Mouse (Mus musculus) kidney, adult 2 months (tissue): ENCODE data around the gene Bloc1s3. TPM values are rescaled to one million over a fixed set of nuclear protein-coding genes. Genes with fewer than 3 reads are reported as not detected.

ENCODE experiments used
- DNase-seq: peaks from one replicate; pipeline ENCODE4 v3.0.0; 2021
- H3K27ac ChIP-seq: fragments of 200-500 bp; 2 replicates; pipeline ENCODE4 v1.5.1; 2012; ENCODE audit warnings: low read depth, low read length, control low read depth, inconsistent platforms; ENCODE audit not compliant: insufficient read depth
- H3K27me3 ChIP-seq: fragments of 200-500 bp; replicated peaks from 2 replicates; pipeline ENCODE4 v1.6.1; 2012; ENCODE audit warnings: mild to moderate bottlenecking, moderate library complexity, low read length, inconsistent platforms; ENCODE audit not compliant: control insufficient read depth, insufficient read depth
- H3K36me3 ChIP-seq: fragments of 200-500 bp; 2 replicates; pipeline ENCODE4 v1.6.1; 2012; ENCODE audit warnings: mild to moderate bottlenecking, moderate library complexity, low read length, inconsistent platforms; ENCODE audit not compliant: control insufficient read depth, insufficient read depth
- H3K4me1 ChIP-seq: fragments of 200-500 bp; 2 replicates; pipeline ENCODE4 v1.6.1; 2011; ENCODE audit warnings: low read length; ENCODE audit not compliant: control insufficient read depth, insufficient read depth
- H3K4me3 ChIP-seq: fragments of 200-500 bp; 2 replicates; pipeline ENCODE4 v1.5.1; 2011; ENCODE audit warnings: mild to moderate bottlenecking, low read depth, low read length, control low read depth; ENCODE audit not compliant: insufficient read depth
- CTCF ChIP-seq: fragments of 200-500 bp; conservative IDR thresholded peaks from 2 replicates; pipeline ENCODE4 v1.5.1; 2011; ENCODE audit warnings: low read depth, mild to moderate bottlenecking, control low read depth, low read length, moderate library complexity, mixed read lengths; ENCODE audit not compliant: insufficient read depth, insufficient read length
- POLR2A ChIP-seq: fragments of 200-500 bp; IDR thresholded peaks from one replicate; pipeline ENCODE4 v1.6.1; 2011; ENCODE audit warnings: low read depth, low read length, control low read depth
- WGBS: fragments of 180-500 bp; shearing (Covaris S2); methylation state at CpG from one replicate; pipeline ENCODE4 v1.1.7; 2018; 5-methylcytosine and 5-hydroxymethylcytosine counted together
- polyA plus RNA-seq: library from polyadenylated mRNA; depleted of rRNA; stranded (reverse); fragments of >200 nt; gene quantifications from 2 replicates; pipeline ENCODE4 v1.2.3, GENCODE M21; 2012; rRNA removed

Bloc1s3 gene
- polyA plus RNA-seq, 1 experiment: 8.6 TPM

DNA sequence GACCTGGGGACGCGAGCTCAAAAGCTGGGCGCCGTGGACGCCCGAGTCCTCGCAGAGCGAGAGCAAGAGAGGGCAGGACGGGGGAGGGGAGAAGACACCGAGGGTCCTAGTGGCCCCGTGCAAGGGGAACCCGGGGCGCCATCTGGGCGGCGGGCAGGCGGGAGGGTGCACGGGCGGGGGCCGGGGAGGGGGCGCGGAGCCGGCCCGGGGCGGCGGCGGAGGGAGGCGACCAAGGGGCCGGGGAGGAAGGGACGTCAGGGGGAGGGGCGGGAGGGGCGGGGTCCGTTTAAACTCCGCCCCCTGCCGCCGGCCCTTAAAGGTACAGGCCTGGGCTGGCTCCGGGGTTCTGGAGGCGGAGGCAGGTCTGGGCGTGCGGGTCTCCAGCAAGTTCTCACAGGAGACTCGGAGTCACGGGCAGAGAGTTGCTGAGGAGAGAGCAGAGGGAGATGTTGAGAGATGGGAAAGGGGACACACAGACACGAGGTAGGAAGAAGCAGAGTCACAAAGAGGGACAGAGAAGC lies 49.5 kb downstream of the Bloc1s3 start, which contains the start of gene Mark4:
Gene Mark4, minus strand, starts transcription at position 231 of the 521 bp plus-strand sequence.
- DNase-seq: peak; percentile 87
- WGBS: 2% methylated on average over 27 of the region's 42 CpGs
- H3K4me1 ChIP-seq: no peaks in the 10 kb centered on the region
- TF ChIP-seq CTCF (no peak), POLR2A (peak; percentile 54)
- peak within 1 kb of the TSS; percentile 91 for H3K4me3 ChIP-seq
- peak within 1 kb of the TSS; percentile 65 for H3K27ac ChIP-seq
- H3K36me3 ChIP-seq: no peaks in the 10 kb centered on the region
- H3K27me3 ChIP-seq: no peaks in the 10 kb centered on the region

DNA sequence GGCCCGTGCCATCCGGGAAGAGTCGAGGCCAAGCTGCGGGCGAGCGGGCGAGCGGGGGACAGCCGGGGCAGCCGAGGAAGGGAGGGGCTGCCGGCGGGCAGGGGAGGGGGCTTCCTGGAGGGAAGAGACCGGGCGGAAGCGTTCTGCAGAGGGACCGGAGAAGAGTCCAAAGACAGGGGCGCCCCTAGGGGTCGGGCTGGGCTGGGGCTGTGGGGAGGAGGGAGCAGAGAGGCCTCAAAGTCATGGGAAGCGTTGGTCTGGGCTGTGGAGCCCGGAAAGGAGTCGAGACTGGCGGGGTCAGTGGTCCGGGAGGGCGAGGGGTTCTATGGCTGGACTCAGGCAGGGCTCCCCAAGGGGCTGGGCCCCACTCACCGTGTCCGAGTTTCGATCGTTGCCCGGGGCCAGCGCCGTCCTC lies 50.1 kb downstream of the Bloc1s3 start:
- DNase-seq: peak; percentile 64
- H3K4me3 ChIP-seq: peak overlapping the region; percentile 91
- no peaks in the 10 kb centered on the region for H3K36me3 ChIP-seq
- WGBS: 2% methylated on average over 27 of the region's 31 CpGs
- TF ChIP-seq POLR2A (no peak), CTCF (no peak)
- peak overlapping the region; percentile 55; the same call in 1 of the 2 replicates for H3K27ac ChIP-seq
- H3K4me1 ChIP-seq: no peaks in the 10 kb centered on the region
- no peaks in the 10 kb centered on the region for H3K27me3 ChIP-seq

DNA sequence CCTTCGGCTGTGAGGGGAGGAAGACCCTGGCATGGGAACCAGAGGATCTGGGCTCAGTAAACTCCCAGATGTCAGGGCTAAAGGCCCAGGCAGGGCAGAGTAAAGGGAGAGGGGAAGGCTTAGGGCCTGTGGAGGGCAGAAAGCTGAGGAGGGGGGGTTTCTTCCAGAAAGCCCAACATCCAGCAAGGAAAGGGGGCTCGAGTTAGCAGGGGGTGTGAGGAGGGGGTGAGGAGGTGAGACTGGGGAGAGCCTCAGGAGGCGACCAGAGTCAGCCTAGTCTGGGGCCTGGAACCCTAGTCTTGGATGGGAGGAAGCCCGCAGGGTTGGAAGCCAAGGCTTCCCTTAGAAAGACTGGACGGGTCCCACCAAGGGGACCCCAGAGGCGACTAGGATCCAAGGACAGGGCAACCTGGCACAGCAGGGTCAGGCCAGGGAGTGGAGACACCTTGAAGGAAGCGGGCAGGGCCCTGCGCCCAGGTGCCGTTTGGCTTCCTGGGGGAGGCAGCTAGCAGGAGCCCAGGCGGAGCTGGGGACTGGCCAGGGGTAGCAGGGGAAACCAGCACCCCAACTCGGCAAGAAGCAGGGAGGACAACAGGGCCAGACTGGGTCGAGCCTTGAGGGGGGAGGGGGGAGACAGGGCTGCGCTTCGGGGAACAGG lies 50.6 kb downstream of the Bloc1s3 start:
- DNase-seq: no peak
- no peak for TF ChIP-seq CTCF
- TF ChIP-seq POLR2A: no peak
- peak overlapping the region; percentile 39; the same call in 1 of the 2 replicates for H3K27ac ChIP-seq
- H3K27me3 ChIP-seq: no peaks in the 10 kb centered on the region
- H3K4me1 ChIP-seq: no peaks in the 10 kb centered on the region
- no peaks in the 10 kb centered on the region for H3K36me3 ChIP-seq
- peak overlapping the region; percentile 91 for H3K4me3 ChIP-seq
- WGBS: 5% methylated on average over 14 of the region's 14 CpGs

DNA sequence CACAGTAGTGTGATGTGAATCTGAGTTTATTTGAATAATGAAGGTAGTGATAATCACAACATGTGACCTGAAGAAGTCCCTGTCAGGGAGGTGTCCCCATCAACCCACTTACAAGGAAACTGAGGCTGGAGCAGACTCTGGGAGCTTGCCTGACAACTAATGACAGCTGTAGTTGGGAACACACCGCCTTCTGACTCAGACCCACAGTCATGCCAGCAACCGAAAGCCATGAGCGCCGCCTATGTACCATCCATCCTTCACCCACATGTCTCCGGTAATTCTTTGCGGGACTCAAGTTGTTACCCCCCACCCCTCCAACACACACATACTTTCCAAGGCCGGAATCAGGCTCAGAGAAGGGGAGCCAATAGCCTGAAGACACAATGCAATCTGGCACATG lies 51.5 kb downstream of the Bloc1s3 start:
- Histone ChIP-seq H3K4me3 (peak overlapping the region; percentile 91; the same call in 1 of the 2 replicates), H3K27me3 (no peaks in the 10 kb centered on the region), H3K36me3 (no peaks in the 10 kb centered on the region), H3K4me1 (no peaks in the 10 kb centered on the region), H3K27ac (no peak overlapping the region)
- 80% methylated on average over 7 of the region's 7 CpGs for WGBS
- DNase-seq: no peak
- TF ChIP-seq POLR2A (no peak), CTCF (no peak)

DNA sequence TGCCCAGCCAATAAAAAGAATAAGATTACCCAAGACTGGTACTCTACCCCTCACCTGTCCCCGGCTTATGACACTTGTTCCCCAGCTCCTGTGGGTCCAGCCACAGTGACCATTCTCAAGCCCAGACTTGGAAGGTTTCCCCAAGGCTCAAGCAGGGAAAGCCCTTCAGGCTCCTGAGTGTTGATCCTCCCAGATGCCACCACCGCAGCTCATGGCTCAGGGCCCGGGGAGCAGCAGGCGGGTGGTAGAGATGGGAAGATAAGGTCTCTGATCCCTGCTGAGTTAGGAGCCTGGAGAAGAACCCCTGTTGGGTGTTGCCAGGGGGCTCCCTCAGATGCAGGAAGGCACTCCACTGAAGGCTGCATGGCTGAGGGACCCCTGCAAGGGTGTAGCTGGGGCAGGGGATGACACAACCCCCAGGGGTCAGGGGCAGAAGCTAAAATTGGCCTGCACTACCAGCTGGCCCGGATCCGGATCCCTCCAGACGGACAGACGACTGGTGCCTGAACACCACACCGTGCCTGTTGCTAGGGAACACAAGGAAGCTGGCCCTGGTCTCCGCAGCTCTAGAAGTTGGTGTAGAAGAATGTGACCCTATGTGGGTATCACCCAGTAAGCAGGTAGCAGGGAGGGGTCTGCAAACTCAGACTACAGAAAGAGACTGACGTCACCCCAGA lies 52.2 kb downstream of the Bloc1s3 start:
- Histone ChIP-seq H3K27me3 (no peaks in the 10 kb centered on the region), H3K4me3 (no peak overlapping the region), H3K4me1 (no peaks in the 10 kb centered on the region), H3K36me3 (no peaks in the 10 kb centered on the region), H3K27ac (no peak overlapping the region)
- WGBS: 46% methylated on average over 11 of the region's 11 CpGs
- no peak for DNase-seq
- TF ChIP-seq POLR2A: no peak
- TF ChIP-seq CTCF: no peak

DNA sequence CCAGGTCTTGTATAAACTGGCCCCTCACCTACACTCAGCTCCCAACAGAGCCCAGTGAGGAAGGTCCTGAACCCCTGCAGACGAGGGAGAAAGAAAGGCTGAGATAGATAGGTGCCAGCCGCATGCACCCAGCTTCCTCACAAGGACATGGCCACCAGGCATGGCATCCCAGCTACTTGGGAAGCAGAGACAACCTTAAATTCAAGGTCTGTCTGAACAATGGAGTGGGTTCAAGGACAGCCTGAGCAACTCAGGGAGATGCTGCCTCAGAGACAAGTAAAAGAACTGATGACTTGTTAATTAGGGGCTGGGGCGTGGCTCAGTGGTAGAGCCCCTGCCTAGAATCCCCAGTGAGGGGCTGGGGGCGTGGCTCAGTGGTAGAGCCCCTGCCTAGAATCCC lies 53.0 kb downstream of the Bloc1s3 start:
- 93% methylated on average over 4 of the region's 4 CpGs for WGBS
- H3K36me3 ChIP-seq: no peaks in the 10 kb centered on the region
- TF ChIP-seq CTCF (no peak), POLR2A (no peak)
- H3K4me3 ChIP-seq: no peak overlapping the region
- no peak for DNase-seq
- no peaks in the 10 kb centered on the region for H3K4me1 ChIP-seq
- H3K27ac ChIP-seq: no peak overlapping the region
- H3K27me3 ChIP-seq: no peaks in the 10 kb centered on the region

Other genes starting within 250 kb of the Bloc1s3 start
- gene Vasp, start 236.6 kb downstream of the Bloc1s3 start, polyA plus RNA-seq: 69.5 and 71.5 TPM in 2 replicates
- gene Ppm1n, start 228.3 kb downstream of the Bloc1s3 start, polyA plus RNA-seq: not detected in 2 replicates
- 7.6 and 19.1 TPM in 2 replicates for gene Rtn2, start 225.7 kb downstream of the Bloc1s3 start, polyA plus RNA-seq
- 0.17 and 0.19 TPM in 2 replicates for gene Fosb, start 198.3 kb downstream of the Bloc1s3 start, polyA plus RNA-seq
- gene Ercc1, start 163.6 kb downstream of the Bloc1s3 start, polyA plus RNA-seq: 27.6 and 31.9 TPM in 2 replicates
- gene Cd3eap, start 148.9 kb downstream of the Bloc1s3 start, polyA plus RNA-seq: 5.3 and 5.9 TPM in 2 replicates
- gene Ppp1r13l, start 148.6 kb downstream of the Bloc1s3 start, polyA plus RNA-seq: 5.9 and 6.8 TPM in 2 replicates
- gene Ercc2, start 126.4 kb downstream of the Bloc1s3 start, polyA plus RNA-seq: 32.4 and 39.9 TPM in 2 replicates
- 3.7 and 5.0 TPM in 2 replicates for gene Klc3, start 104.3 kb downstream of the Bloc1s3 start, polyA plus RNA-seq
- 2.0 and 420 TPM in 2 replicates for gene Ckm, start 103.6 kb downstream of the Bloc1s3 start, polyA plus RNA-seq
- gene Mark4, start 49.5 kb downstream of the Bloc1s3 start, polyA plus RNA-seq: 16.1 and 18.2 TPM in 2 replicates
- 41.6 and 46.6 TPM in 2 replicates for gene Exoc3l2, start 45.0 kb downstream of the Bloc1s3 start, polyA plus RNA-seq
- 62.3 and 74.6 TPM in 2 replicates for gene Trappc6a, start within 50 bp of the Bloc1s3 start, polyA plus RNA-seq
- 0.11 and 0.16 TPM in 2 replicates for gene Nkpd1, start 9.5 kb upstream of the Bloc1s3 start, polyA plus RNA-seq
- gene Ppp1r37, start 54.7 kb upstream of the Bloc1s3 start, polyA plus RNA-seq: 87.0 and 92.0 TPM in 2 replicates
- 2.7 and 3.3 TPM in 2 replicates for gene Zfp296, start 68.9 kb upstream of the Bloc1s3 start, polyA plus RNA-seq
- 143 and 149 TPM in 2 replicates for gene Gemin7, start 69.2 kb upstream of the Bloc1s3 start, polyA plus RNA-seq
- 29.0 and 54.8 TPM in 2 replicates for gene Clasrp, start 96.1 kb upstream of the Bloc1s3 start, polyA plus RNA-seq
- 10.4 and 13.3 TPM in 2 replicates for gene Relb, start 121.1 kb upstream of the Bloc1s3 start, polyA plus RNA-seq
- 144 and 182 TPM in 2 replicates for gene Clptm1, start 156.7 kb upstream of the Bloc1s3 start, polyA plus RNA-seq
- 0.42 and 0.57 TPM in 2 replicates for gene Apoc2, start 169.6 kb upstream of the Bloc1s3 start, polyA plus RNA-seq
- not detected in 2 replicates for gene Gm44805, start 173.1 kb upstream of the Bloc1s3 start, polyA plus RNA-seq
- 0.29 TPM in 1 of 2 replicates, not detected in the other for gene Apoc4, start 173.1 kb upstream of the Bloc1s3 start, polyA plus RNA-seq
- 12.2 and 16.5 TPM in 2 replicates for gene Apoc1, start 184.3 kb upstream of the Bloc1s3 start, polyA plus RNA-seq
- gene Apoe, start 190.8 kb upstream of the Bloc1s3 start, polyA plus RNA-seq: 922 and 939 TPM in 2 replicates
- 83.9 and 86.3 TPM in 2 replicates for gene Tomm40, start 207.1 kb upstream of the Bloc1s3 start, polyA plus RNA-seq
- 44.5 and 47.7 TPM in 2 replicates for gene Nectin2, start 242.1 kb upstream of the Bloc1s3 start, polyA plus RNA-seq